Mouse (Mus musculus): ENCODE data around the gene Kctd17.

DNA sequence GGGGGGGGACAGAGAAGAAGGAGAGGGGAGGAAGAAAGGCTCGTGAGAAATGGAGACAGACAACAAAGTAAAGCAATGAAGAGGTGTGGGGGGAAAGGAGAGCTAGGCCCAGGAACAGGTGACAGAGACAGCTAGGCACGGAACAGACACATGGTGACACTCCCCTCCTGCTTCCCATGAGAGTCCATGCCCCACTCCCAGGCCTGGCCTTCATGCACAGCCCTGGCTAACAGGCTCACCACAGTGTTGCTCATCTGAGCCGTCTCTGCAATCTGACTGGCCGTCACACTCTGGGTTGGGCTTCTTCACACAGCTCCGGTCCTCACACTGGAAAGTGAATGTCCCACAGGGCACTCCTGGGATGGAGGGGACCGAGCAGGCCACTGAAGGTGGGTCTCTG is 15.5 kb downstream of the Kctd17 start:
- TF ChIP-seq POLR2A (IDR thresholded peaks at IDR 0.05; ENCODE audit: low read depth, low read length) (no peak), CTCF (IDR thresholded peaks at IDR 0.05; ENCODE audit: extremely low read depth, insufficient read length, insufficient replicate concordance, low read depth, low read length) (no peak)

All from small intestine, adult 2 months (tissue).